Mouse (Mus musculus): ENCODE data around the gene Nrp2. TPM values are rescaled to one million over a fixed set of nuclear protein-coding genes. Genes with fewer than 3 reads are reported as not detected.
A peak's percentile ranks its signal among the peaks of the same experiment; 100 is the strongest.

The Nrp2 gene
- polyA plus RNA-seq, 1 experiment from 2014 or later, result 13.3 TPM

- WGBS, result 29% methylated on average over 10 of the region's 10 CpGs
- no peak overlapping the region for H3K9ac ChIP-seq (ENCODE audit: low read length)
- H3K27ac ChIP-seq (ENCODE audit: low read length), result no peak overlapping the region
- peak; percentile 30; the same call in 1 of the 2 replicates for ATAC-seq (ENCODE audit: low read depth)
- H3K9me3 ChIP-seq (ENCODE audit: control insufficient read depth, low read length), result no peaks in the 10 kb centered on the region
- H3K4me2 ChIP-seq (ENCODE audit: low read depth, low read length), result no peak overlapping the region
- no peak overlapping the region for H3K4me3 ChIP-seq (ENCODE audit: low read length)
- no peaks in the 10 kb centered on the region for H3K36me3 ChIP-seq (ENCODE audit: control insufficient read depth, insufficient read depth, low read length)
- H3K27me3 ChIP-seq (ENCODE audit: control insufficient read depth, insufficient read depth, low read depth, low read length), result no peaks in the 10 kb centered on the region; the same call in 1 of the 2 replicates
- H3K4me1 ChIP-seq (replicated peaks; ENCODE audit: control insufficient read depth, insufficient read depth, low read length), result peaks cover 29% of the 10 kb centered on the region
Measured at GRCm38 (mm10) chr1:62701065-62701921, 1.8 kb upstream of the Nrp2 start.

DNA sequence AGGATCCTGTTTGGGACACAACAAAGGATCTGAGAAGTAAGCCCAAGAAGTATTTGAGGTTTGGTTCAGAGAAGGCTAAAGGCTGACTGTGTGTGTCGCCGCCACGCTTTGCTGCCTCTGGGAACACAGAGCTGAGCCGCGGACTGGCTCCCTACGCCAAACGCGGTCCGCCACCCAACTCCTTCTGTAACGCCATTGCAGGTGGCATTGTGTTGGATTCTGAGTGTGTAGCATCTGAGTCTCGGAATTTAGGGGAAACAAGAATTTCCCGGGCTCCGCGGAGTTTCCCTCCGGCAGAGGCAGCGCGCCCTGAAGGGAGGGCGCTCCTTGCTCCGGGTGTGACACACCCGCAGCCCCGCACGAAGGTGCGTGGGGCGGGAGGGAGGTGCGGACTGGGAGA lies 342 bp upstream of the Nrp2 start:
- Histone ChIP-seq H3K4me2 (ENCODE audit: low read depth, low read length) (peak overlapping the region; percentile 87), H3K9me3 (ENCODE audit: control insufficient read depth, low read length) (no peaks in the 10 kb centered on the region), H3K4me1 (replicated peaks; ENCODE audit: control insufficient read depth, insufficient read depth, low read length) (peaks cover 30% of the 10 kb centered on the region), H3K27ac (ENCODE audit: low read length) (peak overlapping the region; percentile 76), H3K27me3 (ENCODE audit: control insufficient read depth, insufficient read depth, low read depth, low read length) (no peaks in the 10 kb centered on the region; the same call in 1 of the 2 replicates), H3K4me3 (ENCODE audit: low read length) (peak overlapping the region; percentile 75), H3K36me3 (ENCODE audit: control insufficient read depth, insufficient read depth, low read length) (no peaks in the 10 kb centered on the region), H3K9ac (ENCODE audit: low read length) (peak overlapping the region; percentile 81)
- under 1% methylated on average over 25 of the region's 25 CpGs for WGBS
- no peak for ATAC-seq (ENCODE audit: low read depth)

GRCm38 (mm10) chr1:62704117-62704888 lies 1.2 kb downstream of the Nrp2 start:
- peak overlapping the region; percentile 82 for H3K27ac ChIP-seq (ENCODE audit: low read length)
- peaks cover 34% of the 10 kb centered on the region for H3K4me1 ChIP-seq (replicated peaks; ENCODE audit: control insufficient read depth, insufficient read depth, low read length)
- peak overlapping the region; percentile 87 for H3K4me2 ChIP-seq (ENCODE audit: low read depth, low read length)
- 9% methylated on average over 9 of the region's 9 CpGs for whole genome bisulfite sequencing
- no peaks in the 10 kb centered on the region for H3K9me3 ChIP-seq (ENCODE audit: control insufficient read depth, low read length)
- H3K9ac ChIP-seq (ENCODE audit: low read length), result peak overlapping the region; percentile 83
- peak overlapping the region; percentile 75 for H3K4me3 ChIP-seq (ENCODE audit: low read length)
- H3K36me3 ChIP-seq (ENCODE audit: control insufficient read depth, insufficient read depth, low read length), result no peaks in the 10 kb centered on the region
- no peaks in the 10 kb centered on the region; the same call in 1 of the 2 replicates for H3K27me3 ChIP-seq (ENCODE audit: control insufficient read depth, insufficient read depth, low read depth, low read length)
- no peak for ATAC-seq (ENCODE audit: low read depth)

- Histone ChIP-seq H3K27me3 (ENCODE audit: control insufficient read depth, insufficient read depth, low read depth, low read length) (no peaks in the 10 kb centered on the region; the same call in 1 of the 2 replicates), H3K9ac (ENCODE audit: low read length) (peak overlapping the region; percentile 83), H3K36me3 (ENCODE audit: control insufficient read depth, insufficient read depth, low read length) (no peaks in the 10 kb centered on the region), H3K4me2 (ENCODE audit: low read depth, low read length) (peak overlapping the region; percentile 87), H3K4me1 (replicated peaks; ENCODE audit: control insufficient read depth, insufficient read depth, low read length) (peaks cover 39% of the 10 kb centered on the region), H3K4me3 (ENCODE audit: low read length) (peak overlapping the region; percentile 75), H3K9me3 (ENCODE audit: control insufficient read depth, low read length) (no peaks in the 10 kb centered on the region), H3K27ac (ENCODE audit: low read length) (peak overlapping the region; percentile 82)
- ATAC-seq (ENCODE audit: low read depth), result peak; percentile 11
- 10% methylated on average over 15 of the region's 16 CpGs for WGBS
Measured at GRCm38 (mm10) chr1:62704889-62705516, 1.9 kb downstream of the Nrp2 start.

DNA sequence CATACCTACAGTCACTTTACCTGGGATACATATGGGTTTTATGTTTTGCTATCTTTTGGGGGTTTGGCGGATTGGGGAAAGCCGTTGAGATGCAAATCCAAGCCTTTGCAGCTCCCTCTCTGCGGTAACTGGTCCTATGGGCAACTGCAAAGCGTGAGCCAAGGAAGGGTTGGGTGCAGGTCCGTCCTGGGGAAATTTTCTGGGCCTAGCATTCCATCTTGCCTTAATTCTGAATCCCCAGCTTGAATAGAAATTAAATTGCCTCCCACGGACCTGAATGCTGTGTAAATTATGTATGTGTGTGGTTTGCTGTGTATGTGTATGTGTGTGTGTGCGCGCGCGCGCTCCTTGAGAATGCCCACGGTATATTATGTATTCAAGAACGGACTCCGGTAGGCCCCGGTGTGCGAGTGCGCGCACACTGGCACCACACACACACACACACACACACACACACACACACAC lies 2.5 kb downstream of the Nrp2 start:
- WGBS, result 6% methylated on average over 18 of the region's 18 CpGs
- H3K4me2 ChIP-seq (ENCODE audit: low read depth, low read length), result peak overlapping the region; percentile 87
- H3K27ac ChIP-seq (ENCODE audit: low read length), result peak overlapping the region; percentile 82
- H3K27me3 ChIP-seq (ENCODE audit: control insufficient read depth, insufficient read depth, low read depth, low read length), result no peaks in the 10 kb centered on the region; the same call in 1 of the 2 replicates
- H3K9ac ChIP-seq (ENCODE audit: low read length), result peak overlapping the region; percentile 83
- H3K4me1 ChIP-seq (replicated peaks; ENCODE audit: control insufficient read depth, insufficient read depth, low read length), result peaks cover 44% of the 10 kb centered on the region
- no peaks in the 10 kb centered on the region for H3K9me3 ChIP-seq (ENCODE audit: control insufficient read depth, low read length)
- no peak for ATAC-seq (ENCODE audit: low read depth)
- H3K4me3 ChIP-seq (ENCODE audit: low read length), result peak overlapping the region; percentile 75
- no peaks in the 10 kb centered on the region for H3K36me3 ChIP-seq (ENCODE audit: control insufficient read depth, insufficient read depth, low read length)

DNA sequence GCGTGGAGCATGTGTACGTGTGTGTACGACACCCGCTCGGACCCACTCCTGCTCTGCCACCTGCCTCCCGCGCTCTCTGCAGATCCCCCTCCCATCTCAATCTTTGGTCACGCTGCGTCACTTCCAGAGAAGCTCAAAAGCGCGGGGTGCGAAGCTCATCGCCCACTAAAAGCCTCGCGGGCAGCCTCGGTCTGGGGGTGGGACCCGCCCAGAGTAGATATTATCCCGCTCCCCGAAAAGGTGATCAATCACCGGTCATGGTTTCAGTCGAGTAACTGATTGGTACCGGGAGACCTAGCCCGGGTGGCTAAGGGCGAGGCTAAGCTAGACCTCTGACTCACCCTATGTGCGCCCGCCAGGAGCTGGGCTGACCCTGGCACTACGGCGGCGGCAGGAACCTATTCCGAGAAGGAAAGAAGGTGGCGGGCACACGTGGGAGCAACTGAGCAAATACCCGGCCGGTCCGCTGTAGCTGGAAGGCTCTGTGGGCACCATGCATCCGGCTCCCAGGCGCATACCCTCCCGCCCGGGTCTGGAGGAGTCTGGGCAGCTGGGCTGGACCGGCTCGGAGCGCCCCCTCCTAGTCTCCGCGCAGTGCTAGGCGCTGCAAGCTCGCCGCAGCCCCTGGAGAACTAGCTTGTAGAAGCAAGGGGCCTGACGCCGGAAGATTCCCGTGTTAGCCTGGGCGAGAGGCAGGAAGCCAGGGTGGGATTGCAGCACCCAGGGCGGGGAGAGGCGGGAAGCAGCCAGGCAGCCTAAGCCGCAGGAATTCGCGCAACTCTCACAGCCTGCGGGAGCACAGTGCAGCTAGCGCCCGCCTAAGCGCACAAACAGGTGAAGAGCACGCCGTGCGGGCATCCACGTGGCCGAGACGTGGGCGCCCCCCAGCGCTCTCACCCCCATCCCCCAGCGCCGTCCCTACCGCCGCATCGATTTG lies 3.3 kb downstream of the Nrp2 start:
- Histone ChIP-seq H3K4me1 (replicated peaks; ENCODE audit: control insufficient read depth, insufficient read depth, low read length) (peaks cover 43% of the 10 kb centered on the region), H3K36me3 (ENCODE audit: control insufficient read depth, insufficient read depth, low read length) (no peaks in the 10 kb centered on the region), H3K27me3 (ENCODE audit: control insufficient read depth, insufficient read depth, low read depth, low read length) (no peaks in the 10 kb centered on the region; the same call in 1 of the 2 replicates), H3K4me2 (ENCODE audit: low read depth, low read length) (peak overlapping the region; percentile 87), H3K9ac (ENCODE audit: low read length) (peak overlapping the region; percentile 83), H3K9me3 (ENCODE audit: control insufficient read depth, low read length) (no peaks in the 10 kb centered on the region), H3K27ac (ENCODE audit: low read length) (peak overlapping the region; percentile 82), H3K4me3 (ENCODE audit: low read length) (peak overlapping the region; percentile 75)
- under 1% methylated on average over 73 of the region's 73 CpGs for WGBS
- peak; percentile 61 for ATAC-seq (ENCODE audit: low read depth)

GRCm38 (mm10) chr1:62707101-62707912 lies 4.2 kb downstream of the Nrp2 start:
- H3K4me2 ChIP-seq (ENCODE audit: low read depth, low read length), result peak overlapping the region; percentile 87
- peaks cover 36% of the 10 kb centered on the region for H3K4me1 ChIP-seq (replicated peaks; ENCODE audit: control insufficient read depth, insufficient read depth, low read length)
- peak overlapping the region; percentile 82 for H3K27ac ChIP-seq (ENCODE audit: low read length)
- H3K9me3 ChIP-seq (ENCODE audit: control insufficient read depth, low read length), result no peaks in the 10 kb centered on the region
- H3K4me3 ChIP-seq (ENCODE audit: low read length), result peak overlapping the region; percentile 75
- no peaks in the 10 kb centered on the region for H3K36me3 ChIP-seq (ENCODE audit: control insufficient read depth, insufficient read depth, low read length)
- WGBS, result under 1% methylated on average over 35 of the region's 35 CpGs
- ATAC-seq (ENCODE audit: low read depth), result peak; percentile 35
- H3K27me3 ChIP-seq (ENCODE audit: control insufficient read depth, insufficient read depth, low read depth, low read length), result no peaks in the 10 kb centered on the region; the same call in 1 of the 2 replicates
- peak overlapping the region; percentile 83 for H3K9ac ChIP-seq (ENCODE audit: low read length)

All from lung, embryonic 16.5 days (tissue).